Mouse (Mus musculus) duodenum, adult 2 months (tissue): ENCODE data around the gene Galnt11. TPM values are rescaled to one million over a fixed set of nuclear protein-coding genes. Genes with fewer than 3 reads are reported as not detected.

Experiments used
- polyA plus RNA-seq: library from polyadenylated mRNA; depleted of rRNA; stranded (reverse); fragments of >200 nt; gene quantifications from 2 replicates; pipeline ENCODE4 v1.2.3, GENCODE M21; 2012; ENCODE audit warnings: low replicate concordance; rRNA removed

Galnt11 gene
- 3.4 and 4.0 TPM in 2 replicates for polyA plus RNA-seq

DNA sequence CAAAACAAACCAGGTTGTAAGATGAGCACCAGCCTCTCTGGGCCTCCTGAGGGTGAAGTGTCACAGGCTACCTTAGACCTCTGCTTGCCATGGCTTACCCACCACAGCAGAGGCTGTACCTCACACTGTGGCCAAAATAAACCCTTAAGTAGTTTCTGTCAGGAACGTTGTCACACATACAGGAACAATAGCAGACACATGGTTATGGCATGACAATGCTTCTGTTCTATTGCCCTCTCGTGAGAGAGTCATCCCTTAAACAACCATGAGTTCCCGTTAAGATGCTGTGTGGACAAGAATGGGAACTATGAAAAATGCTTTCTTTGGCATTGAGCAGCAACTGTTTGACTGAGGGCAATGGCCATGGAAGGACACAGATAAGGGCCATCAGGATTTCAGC, at the start of gene Galnt11:
Galnt11 (plus strand) TSS at position 301 of the 400 bp plus-strand sequence.

DNA sequence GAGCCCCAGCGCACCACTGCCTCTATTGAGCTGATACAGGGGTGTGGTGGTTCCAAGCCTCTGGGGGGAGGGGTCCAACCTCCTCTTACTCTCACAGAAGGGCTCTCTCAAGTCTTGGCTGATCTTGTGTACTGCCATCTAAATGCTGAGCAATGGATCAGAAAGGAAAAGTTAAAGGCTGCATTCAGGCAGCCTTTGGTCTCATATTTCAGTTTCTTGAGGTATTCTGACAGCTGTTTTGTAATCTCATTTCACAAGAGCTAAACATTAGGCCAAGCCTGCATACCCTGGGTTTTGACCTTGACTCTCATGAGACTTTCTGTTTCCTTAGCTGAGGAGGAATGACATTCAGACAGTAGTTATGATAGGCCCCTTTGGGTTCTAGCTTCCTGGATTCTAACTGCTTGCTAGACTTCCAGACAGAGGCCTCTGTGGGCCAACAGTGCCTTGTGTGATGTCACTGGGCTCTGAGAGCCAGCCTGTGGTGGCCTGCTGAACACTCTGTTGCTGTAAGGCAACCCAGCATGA, 40.6 kb upstream of the Galnt11 start, which contains the start of gene Galntl5:
Galntl5 (plus strand) TSS at position 457 of the 528 bp plus-strand sequence.

DNA sequence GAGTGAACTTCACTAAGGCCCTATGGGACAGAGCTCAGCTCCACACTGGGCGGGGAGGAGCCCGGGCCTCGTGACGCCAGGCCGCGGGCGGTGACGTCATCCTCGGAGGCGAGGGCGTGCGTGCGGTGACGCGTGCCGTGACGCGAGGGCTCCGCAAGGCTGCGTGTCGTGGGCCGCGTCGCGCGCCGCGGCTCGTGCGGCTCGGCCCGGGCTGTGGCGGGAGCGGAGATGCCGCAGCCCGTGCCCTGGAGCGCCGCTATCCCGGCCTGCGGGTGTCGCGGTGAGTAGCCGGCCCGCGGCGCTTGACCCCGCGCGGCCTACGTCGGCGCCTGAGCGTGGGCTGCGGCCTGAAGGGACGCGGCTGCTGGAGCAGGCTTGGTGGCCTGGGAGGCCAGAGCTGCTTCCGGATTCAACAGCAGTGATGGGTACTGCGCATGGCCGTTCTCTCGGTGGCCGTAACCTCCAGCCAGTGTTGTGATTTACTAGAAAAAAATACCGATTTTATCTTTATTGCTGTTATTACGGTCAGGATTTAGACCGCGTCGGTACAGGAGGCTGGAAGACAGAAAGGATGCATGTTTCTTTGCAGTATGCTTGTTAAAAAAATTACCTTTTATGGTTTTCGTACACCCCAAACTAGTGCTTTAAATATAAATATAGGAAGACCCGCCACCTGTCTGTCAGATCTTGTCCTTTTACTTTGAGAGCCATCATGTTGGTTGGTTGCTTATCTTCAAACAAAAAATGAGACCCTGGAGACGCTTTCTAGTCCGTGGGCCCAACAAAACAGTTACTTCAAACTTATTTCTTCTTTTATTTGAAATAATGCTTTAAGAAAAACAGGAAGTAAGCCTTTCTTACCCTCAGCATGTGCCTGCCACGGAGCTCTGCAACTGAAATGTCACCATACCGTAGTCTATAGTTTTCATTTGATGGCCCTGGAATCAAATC, 1.3 kb downstream of the Galnt11 start, which contains the start of gene E130116L18Rik:
E130116L18Rik (minus strand) TSS at position 402 of the 951 bp plus-strand sequence.

Other genes starting within 250 kb of the Galnt11 start
- 7.5 and 7.8 TPM in 2 replicates for gene Prkag2, start 121.3 kb upstream of the Galnt11 start, polyA plus RNA-seq
- gene Galntl5, start 40.4 kb upstream of the Galnt11 start, polyA plus RNA-seq = not detected in 2 replicates
- not detected in 2 replicates for gene E130116L18Rik, start 1.2 kb downstream of the Galnt11 start, polyA plus RNA-seq